Mouse (Mus musculus): Measurements from ENCODE around the gene Psmb3.

GRCm38 (mm10) chr11:97676050-97676754, 27.0 kb upstream of the Psmb3 start:
- TF ChIP-seq USF1 (IDR thresholded peaks at IDR 0.05; ENCODE audit: low read depth, low read length) (no peak), CTCF (conservative IDR thresholded peaks at IDR 0.05 in 1 of 2, IDR thresholded peaks at IDR 0.05 in 1 of 2; ENCODE audit: low read depth in 2 of 2, low read length in 2 of 2) (no peak)

Data from CH12.LX (cell line).